Mouse (Mus musculus) T-cell, adult 2 months (primary cell): ENCODE data around the gene Med21.

Experiments
- DNase-seq: peaks from one replicate; pipeline ENCODE4 v3.0.0; 2022; ENCODE audit warnings: low spot score

The Med21 gene

GRCm38 (mm10) chr6:146678136-146679070, 36.1 kb downstream of the Med21 start:
- DNase-seq: no peak

DNA sequence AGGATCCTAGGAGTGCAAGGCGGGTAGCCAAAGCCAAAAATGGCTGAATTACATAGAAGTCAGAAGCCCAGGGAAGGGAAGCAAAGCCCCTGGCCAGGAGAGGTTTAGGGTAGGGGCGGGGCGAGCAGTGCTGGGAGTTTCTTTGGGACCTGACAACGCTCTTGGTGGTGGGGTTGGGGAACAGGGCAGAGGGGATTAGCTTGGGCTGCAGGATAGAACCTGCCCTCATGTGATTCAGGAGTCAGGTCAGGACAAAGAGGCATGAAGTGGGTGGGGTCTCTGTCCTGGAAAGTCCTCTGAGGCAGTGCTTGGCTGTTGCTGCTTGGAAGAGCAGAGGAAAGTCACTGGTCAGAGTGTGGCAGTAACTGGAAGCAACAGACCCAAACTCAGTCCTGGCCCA, 41.5 kb downstream of the Med21 start:
- no peak for DNase-seq

GRCm38 (mm10) chr6:146685781-146686308, 43.5 kb downstream of the Med21 start:
- DNase-seq: peak; percentile 72

DNA sequence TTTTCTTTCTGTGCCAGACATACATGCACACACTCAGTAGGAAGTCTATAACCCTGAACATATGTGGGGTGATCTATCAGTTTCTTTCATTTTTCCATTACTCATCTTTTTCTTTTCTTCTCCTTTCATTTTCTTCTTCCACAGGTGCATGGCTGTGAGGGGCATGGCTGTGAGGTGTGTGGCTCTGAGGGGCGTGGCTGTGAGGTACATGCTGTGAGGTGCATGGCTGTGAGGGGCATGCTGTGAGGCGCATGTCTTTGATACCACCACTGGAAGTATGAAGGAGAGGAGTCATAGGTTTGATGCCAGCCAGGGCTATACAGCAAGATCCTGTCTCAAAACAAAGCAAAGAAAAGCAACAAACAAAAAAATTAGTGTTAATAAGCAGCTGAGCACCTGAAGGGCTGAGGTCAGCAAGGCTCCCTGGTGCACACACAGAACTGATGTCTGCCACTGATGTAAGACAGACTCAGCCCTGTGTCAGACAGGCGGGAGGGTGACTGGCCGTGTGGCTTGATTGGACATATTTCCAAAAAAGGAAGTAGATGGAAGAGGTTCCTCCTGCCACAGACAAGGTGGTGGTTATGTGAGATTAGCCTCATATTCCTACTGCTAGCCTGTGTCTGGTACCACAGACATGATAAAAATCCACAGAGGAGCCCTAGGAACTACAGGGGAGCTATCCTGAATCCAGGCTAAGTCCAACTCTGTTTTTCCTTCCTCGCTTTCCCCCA, 44.3 kb downstream of the Med21 start:
- DNase-seq: peak; percentile 3

- DNase-seq: no peak
Measured at GRCm38 (mm10) chr6:146688010-146688409, 45.7 kb downstream of the Med21 start.

GRCm38 (mm10) chr6:146688861-146689260, 46.5 kb downstream of the Med21 start:
- no peak for DNase-seq

- DNase-seq: no peak
Measured at GRCm38 (mm10) chr6:146697767-146698166, 55.4 kb downstream of the Med21 start.

- no peak for DNase-seq
Measured at GRCm38 (mm10) chr6:146698376-146698775, 56.0 kb downstream of the Med21 start.
